Mouse (Mus musculus): ENCODE measurements around the gene Xkr8. TPM values are rescaled to one million over a fixed set of nuclear protein-coding genes. Genes with fewer than 3 reads are reported as not detected.
"Not testable (repeated sequence)": the region's sequence is repeated elsewhere in the genome, so short reads cannot be mapped to it uniquely, and the experiment has no call there.

Xkr8 gene
- polyA plus RNA-seq, 1 experiment = 4.7 TPM

GRCm38 (mm10) chr4:132774905-132775304 lies 42.6 kb upstream of the Xkr8 start:
- Histone ChIP-seq H3K36me3 (ENCODE audit: control insufficient read depth, insufficient read depth) (peaks cover 34% of the 10 kb centered on the region), H3K27me3 (ENCODE audit: control insufficient read depth, insufficient read depth, insufficient read length) (no peaks in the 10 kb centered on the region), H3K79me2 (ENCODE audit: control insufficient read depth, insufficient read depth) (no peaks in the 10 kb centered on the region), H3K4me3 (no peak overlapping the region), H3K4me2 (ENCODE audit: low read depth) (no peak overlapping the region), H3ac (ENCODE audit: control insufficient read depth, insufficient read length) (no peak overlapping the region)
- TF ChIP-seq TCF12 (IDR thresholded peaks at IDR 0.05; ENCODE audit: insufficient read depth, poor library complexity, severe bottlenecking) = no peak
- TF ChIP-seq REST (IDR thresholded peaks at IDR 0.05; ENCODE audit: insufficient read depth, insufficient read length) = no peak
- TF ChIP-seq USF1 (IDR thresholded peaks at IDR 0.05; ENCODE audit: low read depth) = no peak
- TF ChIP-seq E2F4 (IDR thresholded peaks at IDR 0.05; ENCODE audit: insufficient read depth) = no peak
- TF ChIP-seq TCF3 (IDR thresholded peaks at IDR 0.05; ENCODE audit: insufficient read length, low read depth) = no peak
- no peak for TF ChIP-seq SRF (IDR thresholded peaks at IDR 0.05; ENCODE audit: control insufficient read depth, insufficient read length, low read depth)
- TF ChIP-seq POLR2A (IDR thresholded peaks at IDR 0.05; ENCODE audit: insufficient read length, low read depth) = no peak
- TF ChIP-seq MYOD1 (IDR thresholded peaks at IDR 0.05; ENCODE audit: control insufficient read depth in 1 of 3, insufficient read length in 2 of 3, low read depth in 2 of 3) = no peak
- TF ChIP-seq POLR2AphosphoS2 (IDR thresholded peaks at IDR 0.05; ENCODE audit: insufficient read length, low read depth) = no peak
- no peak for TF ChIP-seq MYOG (IDR thresholded peaks at IDR 0.05; ENCODE audit: control insufficient read depth in 1 of 3, insufficient read depth in 1 of 3, insufficient read length in 2 of 3, low read depth in 2 of 3)
- no peak for TF ChIP-seq CEBPB (IDR thresholded peaks at IDR 0.05; ENCODE audit: insufficient read depth, poor library complexity, severe bottlenecking)
- no peak for TF ChIP-seq MAX (IDR thresholded peaks at IDR 0.05; ENCODE audit: low read depth)

- H3K4me3 ChIP-seq = no peak overlapping the region
- peaks cover 14% of the 10 kb centered on the region for H3K79me2 ChIP-seq (ENCODE audit: control insufficient read depth, insufficient read depth)
- H3K36me3 ChIP-seq (ENCODE audit: control insufficient read depth, insufficient read depth) = peaks cover 25% of the 10 kb centered on the region
- no peak for TF ChIP-seq CEBPB (IDR thresholded peaks at IDR 0.05; ENCODE audit: insufficient read depth, poor library complexity, severe bottlenecking)
- TF ChIP-seq MAX (IDR thresholded peaks at IDR 0.05; ENCODE audit: low read depth) = no peak
- TF ChIP-seq E2F4 (IDR thresholded peaks at IDR 0.05; ENCODE audit: insufficient read depth) = no peak
- no peak for TF ChIP-seq TCF3 (IDR thresholded peaks at IDR 0.05; ENCODE audit: insufficient read length, low read depth)
- TF ChIP-seq POLR2AphosphoS2 (IDR thresholded peaks at IDR 0.05; ENCODE audit: insufficient read length, low read depth) = no peak
- TF ChIP-seq REST (IDR thresholded peaks at IDR 0.05; ENCODE audit: insufficient read depth, insufficient read length) = no peak
- TF ChIP-seq SRF (IDR thresholded peaks at IDR 0.05; ENCODE audit: control insufficient read depth, insufficient read length, low read depth) = no peak
- TF ChIP-seq USF1 (IDR thresholded peaks at IDR 0.05; ENCODE audit: low read depth) = no peak
- TF ChIP-seq POLR2A (IDR thresholded peaks at IDR 0.05; ENCODE audit: insufficient read length, low read depth) = no peak
- TF ChIP-seq MYOD1 (IDR thresholded peaks at IDR 0.05; ENCODE audit: control insufficient read depth in 1 of 3, insufficient read length in 2 of 3, low read depth in 2 of 3) = no peak
- TF ChIP-seq MYOG (IDR thresholded peaks at IDR 0.05; ENCODE audit: control insufficient read depth in 1 of 3, insufficient read depth in 1 of 3, insufficient read length in 2 of 3, low read depth in 2 of 3) = no peak
- no peak for TF ChIP-seq TCF12 (IDR thresholded peaks at IDR 0.05; ENCODE audit: insufficient read depth, poor library complexity, severe bottlenecking)
- no peak overlapping the region for H3K4me2 ChIP-seq (ENCODE audit: low read depth)
- H3ac ChIP-seq (ENCODE audit: control insufficient read depth, insufficient read length) = no peak overlapping the region
- H3K27me3 ChIP-seq (ENCODE audit: control insufficient read depth, insufficient read depth, insufficient read length) = no peaks in the 10 kb centered on the region
Measured at GRCm38 (mm10) chr4:132771776-132772175, 39.4 kb upstream of the Xkr8 start.

GRCm38 (mm10) chr4:132767914-132768876 lies 35.8 kb upstream of the Xkr8 start, which contains the start of gene Rpa2:
Gene Rpa2 (plus strand): TSS chr4:132768332.
- H3K4me2 ChIP-seq (ENCODE audit: low read depth) = peak within 1 kb of the TSS; percentile 95
- peaks cover 10% of the 10 kb centered on the region for H3K36me3 ChIP-seq (ENCODE audit: control insufficient read depth, insufficient read depth)
- peak within 1 kb of the TSS; percentile 15 for H3ac ChIP-seq (ENCODE audit: control insufficient read depth, insufficient read length)
- H3K27me3 ChIP-seq (ENCODE audit: control insufficient read depth, insufficient read depth, insufficient read length) = no peaks in the 10 kb centered on the region
- peak within 1 kb of the TSS; percentile 55 for H3K4me3 ChIP-seq
- TF ChIP-seq POLR2A (IDR thresholded peaks at IDR 0.05; ENCODE audit: insufficient read length, low read depth) (peak; percentile 42), POLR2AphosphoS2 (IDR thresholded peaks at IDR 0.05; ENCODE audit: insufficient read length, low read depth) (no peak), E2F4 (IDR thresholded peaks at IDR 0.05; ENCODE audit: insufficient read depth) (peak; percentile 92)
- H3K79me2 ChIP-seq (ENCODE audit: control insufficient read depth, insufficient read depth) = peaks cover 14% of the 10 kb centered on the region

GRCm38 (mm10) chr4:132763125-132763524 lies 30.8 kb upstream of the Xkr8 start:
- not testable (repeated sequence) for H3K4me2 ChIP-seq (ENCODE audit: low read depth); H3K27me3 ChIP-seq (ENCODE audit: control insufficient read depth, insufficient read depth, insufficient read length); H3K4me3 ChIP-seq; H3K36me3 ChIP-seq (ENCODE audit: control insufficient read depth, insufficient read depth); H3ac ChIP-seq (ENCODE audit: control insufficient read depth, insufficient read length); H3K79me2 ChIP-seq (ENCODE audit: control insufficient read depth, insufficient read depth)

- TF ChIP-seq MYOG (IDR thresholded peaks at IDR 0.05; ENCODE audit: control insufficient read depth in 1 of 3, insufficient read depth in 1 of 3, insufficient read length in 2 of 3, low read depth in 2 of 3) = no peak
- no peak for TF ChIP-seq E2F4 (IDR thresholded peaks at IDR 0.05; ENCODE audit: insufficient read depth)
- TF ChIP-seq CEBPB (IDR thresholded peaks at IDR 0.05; ENCODE audit: insufficient read depth, poor library complexity, severe bottlenecking) = no peak
- no peak for TF ChIP-seq SRF (IDR thresholded peaks at IDR 0.05; ENCODE audit: control insufficient read depth, insufficient read length, low read depth)
- TF ChIP-seq TCF12 (IDR thresholded peaks at IDR 0.05; ENCODE audit: insufficient read depth, poor library complexity, severe bottlenecking) = no peak
- TF ChIP-seq REST (IDR thresholded peaks at IDR 0.05; ENCODE audit: insufficient read depth, insufficient read length) = no peak
- TF ChIP-seq POLR2AphosphoS2 (IDR thresholded peaks at IDR 0.05; ENCODE audit: insufficient read length, low read depth) = no peak
- no peak for TF ChIP-seq MAX (IDR thresholded peaks at IDR 0.05; ENCODE audit: low read depth)
- no peak for TF ChIP-seq POLR2A (IDR thresholded peaks at IDR 0.05; ENCODE audit: insufficient read length, low read depth)
- no peak for TF ChIP-seq TCF3 (IDR thresholded peaks at IDR 0.05; ENCODE audit: insufficient read length, low read depth)
- no peak for TF ChIP-seq MYOD1 (IDR thresholded peaks at IDR 0.05; ENCODE audit: control insufficient read depth in 1 of 3, insufficient read length in 2 of 3, low read depth in 2 of 3)
- TF ChIP-seq USF1 (IDR thresholded peaks at IDR 0.05; ENCODE audit: low read depth) = no peak
- no peak overlapping the region for H3K4me3 ChIP-seq
- no peak overlapping the region for H3ac ChIP-seq (ENCODE audit: control insufficient read depth, insufficient read length)
- no peaks in the 10 kb centered on the region for H3K79me2 ChIP-seq (ENCODE audit: control insufficient read depth, insufficient read depth)
- H3K4me2 ChIP-seq (ENCODE audit: low read depth) = no peak overlapping the region
- no peaks in the 10 kb centered on the region for H3K36me3 ChIP-seq (ENCODE audit: control insufficient read depth, insufficient read depth)
- H3K27me3 ChIP-seq (ENCODE audit: control insufficient read depth, insufficient read depth, insufficient read length) = no peaks in the 10 kb centered on the region
Measured at GRCm38 (mm10) chr4:132762602-132763001, 30.3 kb upstream of the Xkr8 start.
